Mouse (Mus musculus) kidney, adult 2 months (tissue): Measurements from ENCODE around the gene Ap2a2. TPM values are rescaled to one million over a fixed set of nuclear protein-coding genes. Genes with fewer than 3 reads are reported as not detected.
A peak's percentile ranks its signal among the peaks of the same experiment; 100 is the strongest.
"Not testable (repeated sequence)": the region's sequence is repeated elsewhere in the genome, so short reads cannot be mapped to it uniquely, and the experiment has no call there.

ENCODE experiments used
- DNase-seq: peaks from one replicate; pipeline ENCODE4 v3.0.0; 2021
- H3K27ac ChIP-seq: fragments of 200-500 bp; 2 replicates; pipeline ENCODE4 v1.5.1; 2012; ENCODE audit warnings: low read depth, low read length, control low read depth, inconsistent platforms; ENCODE audit not compliant: insufficient read depth
- H3K27me3 ChIP-seq: fragments of 200-500 bp; replicated peaks from 2 replicates; pipeline ENCODE4 v1.6.1; 2012; ENCODE audit warnings: mild to moderate bottlenecking, moderate library complexity, low read length, inconsistent platforms; ENCODE audit not compliant: control insufficient read depth, insufficient read depth
- H3K36me3 ChIP-seq: fragments of 200-500 bp; 2 replicates; pipeline ENCODE4 v1.6.1; 2012; ENCODE audit warnings: mild to moderate bottlenecking, moderate library complexity, low read length, inconsistent platforms; ENCODE audit not compliant: control insufficient read depth, insufficient read depth
- H3K4me1 ChIP-seq: fragments of 200-500 bp; 2 replicates; pipeline ENCODE4 v1.6.1; 2011; ENCODE audit warnings: low read length; ENCODE audit not compliant: control insufficient read depth, insufficient read depth
- H3K4me3 ChIP-seq: fragments of 200-500 bp; 2 replicates; pipeline ENCODE4 v1.5.1; 2011; ENCODE audit warnings: mild to moderate bottlenecking, low read depth, low read length, control low read depth; ENCODE audit not compliant: insufficient read depth
- CTCF ChIP-seq: fragments of 200-500 bp; conservative IDR thresholded peaks from 2 replicates; pipeline ENCODE4 v1.5.1; 2011; ENCODE audit warnings: low read depth, mild to moderate bottlenecking, control low read depth, low read length, moderate library complexity, mixed read lengths; ENCODE audit not compliant: insufficient read depth, insufficient read length
- POLR2A ChIP-seq: fragments of 200-500 bp; IDR thresholded peaks from one replicate; pipeline ENCODE4 v1.6.1; 2011; ENCODE audit warnings: low read depth, low read length, control low read depth
- WGBS: fragments of 180-500 bp; shearing (Covaris S2); methylation state at CpG from one replicate; pipeline ENCODE4 v1.1.7; 2018; 5-methylcytosine and 5-hydroxymethylcytosine counted together
- polyA plus RNA-seq: library from polyadenylated mRNA; depleted of rRNA; stranded (reverse); fragments of >200 nt; gene quantifications from 2 replicates; pipeline ENCODE4 v1.2.3, GENCODE M21; 2012

The Ap2a2 gene
- polyA plus RNA-seq, 1 experiment, result 94.8 TPM

- DNase-seq, result peak; percentile 96
- 30% methylated on average over 7 of the region's 7 CpGs for WGBS
- H3K4me1 ChIP-seq, result peaks cover 43% of the 10 kb centered on the region
- H3K27me3 ChIP-seq, result no peaks in the 10 kb centered on the region
- TF ChIP-seq CTCF (no peak), POLR2A (no peak)
- no peaks in the 10 kb centered on the region; the same call in 1 of the 2 replicates for H3K36me3 ChIP-seq
- H3K4me3 ChIP-seq, result no peak overlapping the region
- peak overlapping the region; percentile 87 for H3K27ac ChIP-seq
Measured at GRCm38 (mm10) chr7:141581323-141581722, 19.4 kb downstream of the Ap2a2 start.

GRCm38 (mm10) chr7:141584048-141584841, 22.3 kb downstream of the Ap2a2 start:
- H3K27ac ChIP-seq, result peak overlapping the region; percentile 66
- DNase-seq, result peak; percentile 71
- H3K4me3 ChIP-seq, result no peak overlapping the region
- no peak for TF ChIP-seq POLR2A
- 0 out of 2 replicates have a peak, but pooled peaks have one; percentile 16 for TF ChIP-seq CTCF
- no peaks in the 10 kb centered on the region for H3K27me3 ChIP-seq
- WGBS, result 85% methylated on average over 5 of the region's 5 CpGs
- no peaks in the 10 kb centered on the region; the same call in 1 of the 2 replicates for H3K36me3 ChIP-seq
- peaks cover 46% of the 10 kb centered on the region for H3K4me1 ChIP-seq

GRCm38 (mm10) chr7:141585288-141585687, 23.3 kb downstream of the Ap2a2 start:
- no peaks in the 10 kb centered on the region for H3K27me3 ChIP-seq
- H3K27ac ChIP-seq, result no peak overlapping the region
- WGBS, result 60% methylated on average over 4 of the region's 4 CpGs
- peaks cover 3% of the 10 kb centered on the region; the same call in 1 of the 2 replicates for H3K36me3 ChIP-seq
- peaks cover 40% of the 10 kb centered on the region for H3K4me1 ChIP-seq
- no peak for DNase-seq
- TF ChIP-seq CTCF, result no peak
- TF ChIP-seq POLR2A, result no peak
- no peak overlapping the region for H3K4me3 ChIP-seq

GRCm38 (mm10) chr7:141585881-141586280, 23.9 kb downstream of the Ap2a2 start:
- Histone ChIP-seq H3K27ac (peak overlapping the region; percentile 67; the same call in 1 of the 2 replicates), H3K36me3 (peaks cover 3% of the 10 kb centered on the region; the same call in 1 of the 2 replicates), H3K4me1 (peaks cover 34% of the 10 kb centered on the region), H3K4me3 (no peak overlapping the region), H3K27me3 (no peaks in the 10 kb centered on the region)
- 76% methylated on average over 1 of the region's 1 CpGs for WGBS
- no peak for DNase-seq
- TF ChIP-seq CTCF, result no peak
- TF ChIP-seq POLR2A, result no peak

GRCm38 (mm10) chr7:141588890-141589289, 26.9 kb downstream of the Ap2a2 start:
- Histone ChIP-seq H3K27me3 (no peaks in the 10 kb centered on the region), H3K4me1 (peaks cover 34% of the 10 kb centered on the region), H3K36me3 (peaks cover 3% of the 10 kb centered on the region; the same call in 1 of the 2 replicates), H3K27ac (peak overlapping the region; percentile 55), H3K4me3 (no peak overlapping the region)
- WGBS, result 50% methylated on average over 6 of the region's 6 CpGs
- TF ChIP-seq POLR2A, result no peak
- TF ChIP-seq CTCF, result no peak
- DNase-seq, result peak; percentile 83

GRCm38 (mm10) chr7:141590249-141590648, 28.3 kb downstream of the Ap2a2 start:
- peak overlapping the region; percentile 6; the same call in 1 of the 2 replicates for H3K27ac ChIP-seq
- not testable (repeated sequence) for H3K36me3 ChIP-seq, H3K27me3 ChIP-seq, H3K4me3 ChIP-seq, DNase-seq
- peaks cover 28% of the 10 kb centered on the region for H3K4me1 ChIP-seq
- WGBS, result 88% methylated on average over 6 of the region's 7 CpGs

GRCm38 (mm10) chr7:141590959-141591358, 29.0 kb downstream of the Ap2a2 start:
- H3K27me3 ChIP-seq, result no peaks in the 10 kb centered on the region
- H3K27ac ChIP-seq, result peak overlapping the region; percentile 67
- H3K4me3 ChIP-seq, result no peak overlapping the region
- peaks cover 22% of the 10 kb centered on the region for H3K4me1 ChIP-seq
- peaks cover 3% of the 10 kb centered on the region; the same call in 1 of the 2 replicates for H3K36me3 ChIP-seq
- DNase-seq, result peak; percentile 91
- WGBS, result 52% methylated on average over 8 of the region's 8 CpGs
- no peak for TF ChIP-seq CTCF
- no peak for TF ChIP-seq POLR2A
